Mouse (Mus musculus) CH12.LX (cell line): ENCODE measurements around the gene Dpp6.

Experiments
- BHLHE40 ChIP-seq: IDR thresholded peaks from 2 replicates; pipeline ENCODE4 v1.6.1; 2011; ENCODE audit warnings: mild to moderate bottlenecking, low read depth, low read length, improper control_type of control experiment
- CTCF ChIP-seq, 2 experiments: IDR thresholded peaks in 1 of 2; conservative IDR thresholded peaks in 1 of 2; 2 replicates each; pipeline ENCODE4 v1.5.1; 2011 to 2012; ENCODE audit warnings: low read depth in 2 of 2, low read length in 2 of 2, improper control_type of control experiment in 1 of 2, inconsistent platforms in 1 of 2, mild to moderate bottlenecking in 1 of 2, moderate library complexity in 1 of 2
- EP300 ChIP-seq: IDR thresholded peaks from 2 replicates; pipeline ENCODE4 v1.6.1; 2011; ENCODE audit warnings: low read length, improper control_type of control experiment
- HCFC1 ChIP-seq: IDR thresholded peaks from 2 replicates; pipeline ENCODE4 v1.6.1; 2012; ENCODE audit warnings: low read depth, mild to moderate bottlenecking, inconsistent platforms, low read length, improper control_type of control experiment
- NRF1 ChIP-seq: IDR thresholded peaks from 2 replicates; pipeline ENCODE4 v1.6.1; 2014; ENCODE audit warnings: low read depth, mild to moderate bottlenecking, inconsistent platforms, low read length, improper control_type of control experiment, moderate library complexity
- PAX5 ChIP-seq: IDR thresholded peaks from 2 replicates; pipeline ENCODE4 v1.6.1; 2012; ENCODE audit warnings: low read length, inconsistent platforms, mixed read lengths
- USF1 ChIP-seq: IDR thresholded peaks from 2 replicates; pipeline ENCODE4 v1.6.1; 2014; ENCODE audit warnings: low read depth, mild to moderate bottlenecking, inconsistent platforms, low read length, improper control_type of control experiment

DNA sequence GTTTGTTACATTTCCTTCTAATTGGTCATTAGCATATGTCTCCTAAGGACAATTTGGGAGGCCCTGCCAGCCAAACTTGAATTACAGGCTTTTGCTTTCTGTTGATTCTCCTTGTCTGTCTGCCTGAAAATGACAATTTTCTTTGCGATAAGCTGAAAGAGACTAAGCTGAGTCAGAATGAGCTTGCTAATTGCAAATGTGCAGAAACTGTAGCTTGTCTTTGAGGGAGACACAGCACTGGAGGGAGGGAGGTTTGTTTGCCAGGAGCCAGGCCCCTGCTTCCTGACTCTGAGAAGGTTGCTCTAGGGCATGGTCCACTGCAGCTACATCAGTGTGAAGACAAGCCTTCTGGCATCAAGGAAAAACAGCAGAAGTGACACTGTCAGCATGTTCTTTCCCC is 70.5 kb downstream of the Dpp6 start:
- no peak for TF ChIP-seq EP300
- no peak for TF ChIP-seq BHLHE40
- no peak for TF ChIP-seq CTCF (conservative IDR thresholded peaks at IDR 0.05 in 1 of 2, IDR thresholded peaks at IDR 0.05 in 1 of 2; ENCODE audit: low read depth in 2 of 2, low read length in 2 of 2)
- TF ChIP-seq PAX5 = no peak
- TF ChIP-seq NRF1 = no peak
- no peak for TF ChIP-seq HCFC1
- no peak for TF ChIP-seq USF1
